Mouse (Mus musculus): ENCODE measurements around the gene Eif4enif1. TPM values are rescaled to one million over a fixed set of nuclear protein-coding genes. Genes with fewer than 3 reads are reported as not detected.

The Eif4enif1 gene
- polyA plus RNA-seq, 1 experiment from 2014 or later, result 47.8 TPM

GRCm38 (mm10) chr11:3212526-3212925 lies 10.3 kb downstream of the Eif4enif1 start:
- no peak overlapping the region for H3K9ac ChIP-seq (replicated peaks; ENCODE audit: low read length)
- no peak for ATAC-seq (ENCODE audit: low FRiP score, low TSS enrichment)
- H3K4me3 ChIP-seq (ENCODE audit: low read length), result no peak overlapping the region
- no peak overlapping the region for H3K4me2 ChIP-seq (replicated peaks; ENCODE audit: low read depth, low read length)
- no peaks in the 10 kb centered on the region for H3K9me3 ChIP-seq (ENCODE audit: low read length)
- 76% methylated on average over 1 of the region's 1 CpGs for WGBS
- no peak overlapping the region for H3K27ac ChIP-seq (ENCODE audit: low read length)
- no peaks in the 10 kb centered on the region for H3K4me1 ChIP-seq (ENCODE audit: insufficient read depth, low read length)
- H3K27me3 ChIP-seq (ENCODE audit: insufficient read depth, low read length), result no peaks in the 10 kb centered on the region
- peaks cover 56% of the 10 kb centered on the region for H3K36me3 ChIP-seq (ENCODE audit: insufficient read depth, low read length)

DNA sequence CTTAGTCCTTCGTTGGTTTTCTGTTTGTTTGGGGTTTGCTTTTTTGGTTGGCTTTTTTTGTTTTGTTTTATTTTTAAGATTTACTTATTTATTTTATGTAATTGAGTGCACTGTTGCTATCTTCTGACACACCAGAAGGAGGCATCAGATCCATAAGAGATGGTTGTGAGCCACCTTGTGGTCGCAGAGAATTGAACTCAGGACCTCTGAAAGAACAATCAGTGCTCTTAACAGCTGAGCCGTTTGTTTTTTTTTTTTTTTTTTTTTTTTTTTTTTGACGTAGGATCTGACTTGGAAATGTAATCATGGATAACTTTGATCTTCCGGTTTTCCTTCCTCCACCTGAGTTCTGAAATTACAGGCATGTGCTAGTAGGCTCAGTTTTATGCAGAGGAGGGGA lies 20.9 kb downstream of the Eif4enif1 start:
- Histone ChIP-seq H3K4me1 (ENCODE audit: insufficient read depth, low read length) (no peaks in the 10 kb centered on the region), H3K27me3 (ENCODE audit: insufficient read depth, low read length) (no peaks in the 10 kb centered on the region), H3K4me2 (replicated peaks; ENCODE audit: low read depth, low read length) (no peak overlapping the region), H3K36me3 (ENCODE audit: insufficient read depth, low read length) (peaks cover 61% of the 10 kb centered on the region), H3K9ac (replicated peaks; ENCODE audit: low read length) (no peak overlapping the region), H3K9me3 (ENCODE audit: low read length) (no peaks in the 10 kb centered on the region), H3K27ac (ENCODE audit: low read length) (no peak overlapping the region), H3K4me3 (ENCODE audit: low read length) (no peak overlapping the region)
- no peak for ATAC-seq (ENCODE audit: low FRiP score, low TSS enrichment)
- WGBS, result 57% methylated on average over 5 of the region's 5 CpGs

- WGBS, result 93% methylated on average over 3 of the region's 3 CpGs
- Histone ChIP-seq H3K4me2 (replicated peaks; ENCODE audit: low read depth, low read length) (no peak overlapping the region), H3K27me3 (ENCODE audit: insufficient read depth, low read length) (no peaks in the 10 kb centered on the region), H3K9ac (replicated peaks; ENCODE audit: low read length) (no peak overlapping the region), H3K4me3 (ENCODE audit: low read length) (no peak overlapping the region), H3K4me1 (ENCODE audit: insufficient read depth, low read length) (no peaks in the 10 kb centered on the region), H3K9me3 (ENCODE audit: low read length) (no peaks in the 10 kb centered on the region), H3K27ac (ENCODE audit: low read length) (no peak overlapping the region), H3K36me3 (ENCODE audit: insufficient read depth, low read length) (peaks cover 69% of the 10 kb centered on the region)
- no peak for ATAC-seq (ENCODE audit: low FRiP score, low TSS enrichment)
Observed at GRCm38 (mm10) chr11:3227113-3227512, 24.9 kb downstream of the Eif4enif1 start.

DNA sequence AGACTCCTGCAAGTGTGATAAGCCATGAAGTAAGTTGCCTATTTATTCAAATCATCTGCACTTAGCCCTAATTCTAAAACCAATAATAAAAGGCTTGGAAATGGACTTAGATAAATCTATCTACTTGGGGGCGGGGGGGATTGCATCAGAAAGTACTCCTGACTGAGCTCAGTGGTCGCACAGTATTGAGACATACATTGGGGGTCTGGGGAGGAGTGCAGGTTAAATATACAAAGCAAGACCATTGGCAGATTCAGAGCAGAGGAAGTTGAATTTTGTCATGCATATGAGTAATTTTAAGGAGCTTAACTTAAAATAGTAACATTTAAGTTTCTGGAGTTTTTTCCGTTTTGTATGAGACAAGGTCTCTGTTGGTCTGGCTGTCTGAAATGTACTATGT lies 30.1 kb downstream of the Eif4enif1 start:
- H3K4me2 ChIP-seq (replicated peaks; ENCODE audit: low read depth, low read length), result no peak overlapping the region
- no peak overlapping the region for H3K9ac ChIP-seq (replicated peaks; ENCODE audit: low read length)
- ATAC-seq (ENCODE audit: low FRiP score, low TSS enrichment), result no peak
- no peak overlapping the region for H3K4me3 ChIP-seq (ENCODE audit: low read length)
- H3K27ac ChIP-seq (ENCODE audit: low read length), result no peak overlapping the region
- no peaks in the 10 kb centered on the region for H3K27me3 ChIP-seq (ENCODE audit: insufficient read depth, low read length)
- H3K4me1 ChIP-seq (ENCODE audit: insufficient read depth, low read length), result no peaks in the 10 kb centered on the region
- H3K9me3 ChIP-seq (ENCODE audit: low read length), result no peaks in the 10 kb centered on the region
- 90% methylated on average over 3 of the region's 3 CpGs for WGBS
- H3K36me3 ChIP-seq (ENCODE audit: insufficient read depth, low read length), result peaks cover 75% of the 10 kb centered on the region

GRCm38 (mm10) chr11:3233704-3234103 lies 31.5 kb downstream of the Eif4enif1 start:
- Histone ChIP-seq H3K27ac (ENCODE audit: low read length) (no peak overlapping the region), H3K9me3 (ENCODE audit: low read length) (no peaks in the 10 kb centered on the region), H3K4me1 (ENCODE audit: insufficient read depth, low read length) (no peaks in the 10 kb centered on the region), H3K9ac (replicated peaks; ENCODE audit: low read length) (no peak overlapping the region), H3K4me3 (ENCODE audit: low read length) (no peak overlapping the region), H3K27me3 (ENCODE audit: insufficient read depth, low read length) (no peaks in the 10 kb centered on the region), H3K36me3 (ENCODE audit: insufficient read depth, low read length) (peaks cover 80% of the 10 kb centered on the region), H3K4me2 (replicated peaks; ENCODE audit: low read depth, low read length) (no peak overlapping the region)
- 94% methylated on average over 4 of the region's 4 CpGs for WGBS
- no peak for ATAC-seq (ENCODE audit: low FRiP score, low TSS enrichment)

DNA sequence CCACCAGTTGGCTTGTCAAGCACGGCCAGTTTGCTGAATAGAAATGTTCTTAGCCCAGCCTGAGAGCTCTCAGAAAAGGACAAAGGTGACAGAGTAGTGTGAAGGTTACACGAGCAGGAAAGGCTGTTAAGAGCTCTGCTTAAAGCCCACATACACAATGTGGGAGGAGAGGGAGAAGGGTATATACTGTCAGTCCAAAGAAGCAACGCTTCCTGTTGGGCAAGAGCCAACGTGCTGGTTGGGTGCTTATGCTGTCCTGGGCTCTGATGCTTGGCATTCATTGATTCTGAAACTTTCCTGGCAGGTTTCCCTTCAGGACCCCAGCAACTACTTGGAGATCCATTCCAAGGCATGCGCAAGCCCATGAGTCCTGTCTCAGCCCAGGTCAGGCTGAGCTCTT lies 33.1 kb downstream of the Eif4enif1 start:
- H3K4me1 ChIP-seq (ENCODE audit: insufficient read depth, low read length), result no peaks in the 10 kb centered on the region
- H3K27ac ChIP-seq (ENCODE audit: low read length), result no peak overlapping the region
- H3K4me2 ChIP-seq (replicated peaks; ENCODE audit: low read depth, low read length), result no peak overlapping the region
- WGBS, result 76% methylated on average over 5 of the region's 5 CpGs
- H3K9ac ChIP-seq (replicated peaks; ENCODE audit: low read length), result no peak overlapping the region
- no peak overlapping the region for H3K4me3 ChIP-seq (ENCODE audit: low read length)
- ATAC-seq (ENCODE audit: low FRiP score, low TSS enrichment), result no peak
- peaks cover 74% of the 10 kb centered on the region for H3K36me3 ChIP-seq (ENCODE audit: insufficient read depth, low read length)
- H3K27me3 ChIP-seq (ENCODE audit: insufficient read depth, low read length), result no peaks in the 10 kb centered on the region
- no peaks in the 10 kb centered on the region for H3K9me3 ChIP-seq (ENCODE audit: low read length)

DNA sequence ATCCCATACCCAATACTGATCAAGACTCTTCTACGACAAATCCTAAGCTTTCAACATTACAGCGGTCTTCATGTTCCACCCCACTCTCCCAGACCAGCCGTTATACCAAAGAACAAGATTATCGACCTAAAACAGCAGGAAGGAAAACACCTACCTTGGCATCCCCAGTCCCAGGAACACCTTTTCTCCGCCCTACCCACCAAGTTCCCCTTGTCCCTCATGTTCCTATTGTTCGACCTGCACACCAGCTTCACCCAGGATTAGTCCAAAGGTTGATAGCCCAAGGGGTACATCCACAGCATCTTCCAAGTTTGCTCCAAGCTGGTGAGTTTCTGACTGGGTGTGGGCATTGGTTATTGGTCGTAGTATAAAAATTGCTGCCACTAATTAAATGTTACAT lies 40.2 kb downstream of the Eif4enif1 start:
- Histone ChIP-seq H3K4me1 (ENCODE audit: insufficient read depth, low read length) (no peaks in the 10 kb centered on the region), H3K9me3 (ENCODE audit: low read length) (peaks cover 6% of the 10 kb centered on the region; the same call in 1 of the 2 replicates), H3K4me3 (ENCODE audit: low read length) (no peak overlapping the region), H3K4me2 (replicated peaks; ENCODE audit: low read depth, low read length) (no peak overlapping the region), H3K9ac (replicated peaks; ENCODE audit: low read length) (no peak overlapping the region), H3K27ac (ENCODE audit: low read length) (no peak overlapping the region), H3K36me3 (ENCODE audit: insufficient read depth, low read length) (peaks cover 78% of the 10 kb centered on the region), H3K27me3 (ENCODE audit: insufficient read depth, low read length) (no peaks in the 10 kb centered on the region)
- 92% methylated on average over 7 of the region's 7 CpGs for WGBS
- no peak for ATAC-seq (ENCODE audit: low FRiP score, low TSS enrichment)

DNA sequence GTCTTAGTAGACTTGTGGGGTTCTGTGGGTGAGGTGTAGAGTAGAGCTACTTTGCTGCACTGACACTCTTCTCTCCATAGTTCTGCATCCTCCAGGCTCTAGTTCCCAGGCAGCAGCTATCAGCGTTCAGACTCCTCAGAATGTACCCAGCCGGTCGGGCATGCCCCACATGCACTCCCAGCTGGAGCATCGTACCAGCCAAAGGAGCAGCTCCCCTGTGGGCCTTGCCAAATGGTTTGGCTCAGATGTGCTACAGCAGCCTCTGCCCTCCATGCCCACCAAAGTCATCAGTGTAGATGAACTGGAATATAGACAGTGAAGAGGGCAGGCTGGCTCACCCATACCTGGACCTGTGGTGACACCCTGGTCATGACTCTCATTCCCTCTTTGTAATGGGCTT lies 41.6 kb downstream of the Eif4enif1 start:
- WGBS, result 83% methylated on average over 4 of the region's 4 CpGs
- peaks cover 6% of the 10 kb centered on the region; the same call in 1 of the 2 replicates for H3K9me3 ChIP-seq (ENCODE audit: low read length)
- H3K4me1 ChIP-seq (ENCODE audit: insufficient read depth, low read length), result no peaks in the 10 kb centered on the region
- H3K4me3 ChIP-seq (ENCODE audit: low read length), result no peak overlapping the region
- no peak overlapping the region for H3K4me2 ChIP-seq (replicated peaks; ENCODE audit: low read depth, low read length)
- H3K27me3 ChIP-seq (ENCODE audit: insufficient read depth, low read length), result no peaks in the 10 kb centered on the region
- ATAC-seq (ENCODE audit: low FRiP score, low TSS enrichment), result no peak
- no peak overlapping the region for H3K27ac ChIP-seq (ENCODE audit: low read length)
- H3K9ac ChIP-seq (replicated peaks; ENCODE audit: low read length), result no peak overlapping the region
- H3K36me3 ChIP-seq (ENCODE audit: insufficient read depth, low read length), result peaks cover 79% of the 10 kb centered on the region

GRCm38 (mm10) chr11:3247387-3247786 lies 45.2 kb downstream of the Eif4enif1 start:
- H3K9me3 ChIP-seq (ENCODE audit: low read length), result no peaks in the 10 kb centered on the region
- WGBS, result 92% methylated on average over 2 of the region's 2 CpGs
- no peaks in the 10 kb centered on the region for H3K27me3 ChIP-seq (ENCODE audit: insufficient read depth, low read length)
- H3K36me3 ChIP-seq (ENCODE audit: insufficient read depth, low read length), result peaks cover 85% of the 10 kb centered on the region
- no peak overlapping the region for H3K4me2 ChIP-seq (replicated peaks; ENCODE audit: low read depth, low read length)
- no peak overlapping the region for H3K27ac ChIP-seq (ENCODE audit: low read length)
- H3K4me1 ChIP-seq (ENCODE audit: insufficient read depth, low read length), result no peaks in the 10 kb centered on the region
- ATAC-seq (ENCODE audit: low FRiP score, low TSS enrichment), result no peak
- no peak overlapping the region for H3K9ac ChIP-seq (replicated peaks; ENCODE audit: low read length)
- H3K4me3 ChIP-seq (ENCODE audit: low read length), result no peak overlapping the region

DNA sequence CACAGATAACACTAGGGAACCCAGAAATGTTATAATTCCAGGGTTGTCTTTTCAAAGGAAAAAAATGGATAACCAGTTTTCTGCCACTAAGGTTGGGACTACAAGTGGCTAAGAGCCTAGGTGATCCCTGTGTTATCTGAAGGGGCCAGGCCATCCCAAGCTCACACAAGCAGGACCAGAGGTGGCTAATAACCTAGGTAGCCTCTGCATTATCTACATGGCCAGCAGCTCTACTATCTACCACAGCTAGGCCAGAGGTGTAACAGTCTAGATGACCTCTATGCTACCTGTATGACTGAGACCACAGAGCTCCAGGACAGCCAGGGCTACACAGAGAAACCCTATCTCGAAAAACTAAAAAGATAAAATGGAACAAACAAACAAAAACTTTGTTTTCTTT lies 57.3 kb downstream of the Eif4enif1 start:
- no peak for ATAC-seq (ENCODE audit: low FRiP score, low TSS enrichment)
- H3K9me3 ChIP-seq (ENCODE audit: low read length), result no peaks in the 10 kb centered on the region
- H3K36me3 ChIP-seq (ENCODE audit: insufficient read depth, low read length), result peaks cover 58% of the 10 kb centered on the region
- H3K4me1 ChIP-seq (ENCODE audit: insufficient read depth, low read length), result peaks cover 3% of the 10 kb centered on the region
- no peak overlapping the region for H3K4me3 ChIP-seq (ENCODE audit: low read length)
- H3K4me2 ChIP-seq (replicated peaks; ENCODE audit: low read depth, low read length), result no peak overlapping the region
- no peak overlapping the region for H3K9ac ChIP-seq (replicated peaks; ENCODE audit: low read length)
- H3K27me3 ChIP-seq (ENCODE audit: insufficient read depth, low read length), result no peaks in the 10 kb centered on the region
- WGBS, result 88% methylated on average over 1 of the region's 1 CpGs
- no peak overlapping the region for H3K27ac ChIP-seq (ENCODE audit: low read length)

Measured in kidney, embryonic 16.5 days (tissue).